Comparison of ENCODE assay signal across 27 mouse cellular contexts in genomic region chrX:162452642-162453041, GRCm38 (mm10).
"Had no signal": no experiment of that assay in that cellular context is flagged by ENCODE, and none has a peak within 500 bp of the region (broad histone marks: within the 10 kb centered on the region; RNA-seq: fewer than 3 reads in every experiment).

No protein-coding gene starts in this region.

- H3K27ac ChIP-seq: limb, embryonic 10.5 days; limb, embryonic 12.5 days; limb, embryonic 13.5 days; limb, embryonic 15.5 days; liver, embryonic 12.5 days; liver, embryonic 13.5 days; liver, embryonic 14.5 days; liver, embryonic 15.5 days; lung, embryonic 15.5 days; macrophage; midbrain, embryonic 10.5 days; midbrain, embryonic 12.5 days; midbrain, embryonic 13.5 days; midbrain, embryonic 15.5 days had no signal

- H3K4me3 ChIP-seq: limb, embryonic 10.5 days; limb, embryonic 12.5 days; limb, embryonic 13.5 days; limb, embryonic 15.5 days; liver, embryonic 12.5 days; liver, embryonic 13.5 days; liver, embryonic 15.5 days; lung, embryonic 15.5 days; megakaryocyte, embryonic 14.5 days; midbrain, embryonic 10.5 days; midbrain, embryonic 12.5 days; midbrain, embryonic 13.5 days; midbrain, embryonic 15.5 days; myocyte had no signal

- H3K27me3 ChIP-seq: liver, embryonic 13.5 days; liver, embryonic 15.5 days; lung, embryonic 15.5 days had no signal

- H3K4me1 ChIP-seq: limb, embryonic 10.5 days; limb, embryonic 12.5 days; limb, embryonic 13.5 days; limb, embryonic 15.5 days; lung, embryonic 15.5 days; megakaryocyte, embryonic 14.5 days; midbrain, embryonic 10.5 days; midbrain, embryonic 12.5 days; midbrain, embryonic 13.5 days; midbrain, embryonic 15.5 days had no signal

- DNase-seq: left cerebral cortex, postnatal 4 days; liver; liver, embryonic 13.5 days; liver, postnatal 0 days; lung, adult 18-20 months; lung, adult 2 months; lung, embryonic 14.5 days; lung, postnatal 10 days; lung, postnatal 14 days; lung, postnatal 36 days; lung, postnatal 4 days; midbrain, embryonic 14.5 days had no signal

- H3K9ac ChIP-seq: limb, embryonic 12.5 days; limb, embryonic 13.5 days; limb, embryonic 15.5 days; liver, embryonic 12.5 days; liver, embryonic 13.5 days; liver, embryonic 14.5 days; liver, embryonic 15.5 days; liver, postnatal 0 days; lung, embryonic 14.5 days; lung, embryonic 15.5 days; midbrain, embryonic 12.5 days; midbrain, embryonic 13.5 days; midbrain, embryonic 15.5 days had no signal

- H3K36me3 ChIP-seq: limb, embryonic 10.5 days; limb, embryonic 12.5 days; limb, embryonic 13.5 days; limb, embryonic 15.5 days; liver, embryonic 12.5 days; liver, embryonic 13.5 days; liver, embryonic 15.5 days; lung, embryonic 15.5 days; midbrain, embryonic 10.5 days; midbrain, embryonic 12.5 days; midbrain, embryonic 13.5 days; midbrain, embryonic 15.5 days had no signal

- H3K9me3 ChIP-seq: limb, embryonic 10.5 days; limb, embryonic 12.5 days; limb, embryonic 13.5 days; limb, embryonic 15.5 days; liver, embryonic 12.5 days; liver, embryonic 13.5 days; liver, embryonic 15.5 days; lung, embryonic 15.5 days; megakaryocyte, embryonic 14.5 days; midbrain, embryonic 10.5 days; midbrain, embryonic 12.5 days; midbrain, embryonic 13.5 days; midbrain, embryonic 15.5 days had no signal
